Mouse (Mus musculus): Measurements from ENCODE around the gene Ltf. TPM values are rescaled to one million over a fixed set of nuclear protein-coding genes. Genes with fewer than 3 reads are reported as not detected.

Ltf gene
- total and polyA plus RNA-seq, 3 experiments: 0.11 TPM; not detected in 2

- H3K36me3 ChIP-seq (ENCODE audit: control insufficient read depth in 1 of 2, insufficient read depth in 2 of 2, low read length in 2 of 2): no peaks in the 10 kb centered on the region
- no peak within 1 kb of the TSS for H3K9ac ChIP-seq (ENCODE audit: control insufficient read depth, low read depth, low read length, poor library complexity, severe bottlenecking)
- DNase-seq (ENCODE audit: low read depth, low spot score): no peak
- H3K4me3 ChIP-seq (ENCODE audit: control insufficient read depth in 1 of 2, insufficient read depth in 1 of 2, low read depth in 2 of 2, low read length in 2 of 2): no peak within 1 kb of the TSS
- H3K4me1 ChIP-seq (ENCODE audit: control insufficient read depth in 1 of 2, insufficient read depth in 2 of 2, low read length in 2 of 2): no peaks in the 10 kb centered on the region
- H3K9me3 ChIP-seq (replicated peaks; ENCODE audit: insufficient read depth, low read length): no peaks in the 10 kb centered on the region
- H3K27ac ChIP-seq (ENCODE audit: control insufficient read depth, low read depth, low read length): no peak within 1 kb of the TSS
- TF ChIP-seq MAZ (IDR thresholded peaks at IDR 0.05; ENCODE audit: low read depth, low read length): no peak
- no peak for TF ChIP-seq CHD1 (IDR thresholded peaks at IDR 0.05; ENCODE audit: low read depth, low read length)
- TF ChIP-seq MYB (IDR thresholded peaks at IDR 0.05; ENCODE audit: low read depth, low read length): no peak
- no peak for TF ChIP-seq ZMIZ1 (IDR thresholded peaks at IDR 0.05; ENCODE audit: low read depth, low read length)
- TF ChIP-seq GATA1 (IDR thresholded peaks at IDR 0.05; ENCODE audit: low read depth, low read length): no peak
- TF ChIP-seq JUND (IDR thresholded peaks at IDR 0.05; ENCODE audit: low read depth, low read length): no peak
- TF ChIP-seq E2F4 (IDR thresholded peaks at IDR 0.05; ENCODE audit: borderline replicate concordance, low read depth, low read length): no peak
- H3K79me2 ChIP-seq (ENCODE audit: control insufficient read depth, insufficient read depth, low read length, poor library complexity): no peaks in the 10 kb centered on the region
- no peaks in the 10 kb centered on the region for H3K27me3 ChIP-seq (ENCODE audit: control insufficient read depth in 1 of 2, insufficient read depth in 2 of 2, low read length in 2 of 2)
Observed at GRCm38 (mm10) chr9:110990204-110990603, 28.9 kb upstream of the Ltf start, which contains the start of gene Rtp3. Gene Rtp3, minus strand, starts transcription at chr9:110990583.

GRCm38 (mm10) chr9:110993281-110993709, 25.8 kb upstream of the Ltf start:
- peak; percentile 13 for DNase-seq (ENCODE audit: low read depth, low spot score)
- Histone ChIP-seq H3K27me3 (ENCODE audit: control insufficient read depth in 1 of 2, insufficient read depth in 2 of 2, low read length in 2 of 2) (no peaks in the 10 kb centered on the region), H3K36me3 (ENCODE audit: control insufficient read depth in 1 of 2, insufficient read depth in 2 of 2, low read length in 2 of 2) (no peaks in the 10 kb centered on the region), H3K9me3 (replicated peaks; ENCODE audit: insufficient read depth, low read length) (no peaks in the 10 kb centered on the region), H3K4me1 (ENCODE audit: control insufficient read depth in 1 of 2, insufficient read depth in 2 of 2, low read length in 2 of 2) (no peaks in the 10 kb centered on the region), H3K4me3 (ENCODE audit: control insufficient read depth in 1 of 2, insufficient read depth in 1 of 2, low read depth in 2 of 2, low read length in 2 of 2) (no peak overlapping the region), H3K79me2 (ENCODE audit: control insufficient read depth, insufficient read depth, low read length, poor library complexity) (no peaks in the 10 kb centered on the region), H3K27ac (ENCODE audit: control insufficient read depth, low read depth, low read length) (no peak overlapping the region), H3K9ac (ENCODE audit: control insufficient read depth, low read depth, low read length, poor library complexity, severe bottlenecking) (no peak overlapping the region)
- TF ChIP-seq TCF12 (IDR thresholded peaks at IDR 0.05; ENCODE audit: low read depth, low read length) (no peak), ZNF384 (IDR thresholded peaks at IDR 0.05; ENCODE audit: low read depth, low read length) (no peak), UBTF (IDR thresholded peaks at IDR 0.05; ENCODE audit: borderline replicate concordance, insufficient read depth, low read depth, low read length) (no peak), MAZ (IDR thresholded peaks at IDR 0.05; ENCODE audit: low read depth, low read length) (no peak), ELF1 (IDR thresholded peaks at IDR 0.05; ENCODE audit: low read depth, low read length) (no peak), MEF2A (IDR thresholded peaks at IDR 0.05; ENCODE audit: extremely low read depth, insufficient replicate concordance, low read depth, low read length, poor library complexity, severe bottlenecking) (no peak), USF1 (IDR thresholded peaks at IDR 0.05; ENCODE audit: low read depth, low read length) (no peak), E2F4 (IDR thresholded peaks at IDR 0.05; ENCODE audit: borderline replicate concordance, low read depth, low read length) (no peak), ZMIZ1 (IDR thresholded peaks at IDR 0.05; ENCODE audit: low read depth, low read length) (no peak), POLR2AphosphoS5 (IDR thresholded peaks at IDR 0.05; ENCODE audit: borderline replicate concordance, low read depth, low read length) (no peak), SIN3A (IDR thresholded peaks at IDR 0.05; ENCODE audit: low read length) (no peak), JUND (IDR thresholded peaks at IDR 0.05; ENCODE audit: low read depth, low read length) (no peak), SMC3 (IDR thresholded peaks at IDR 0.05; ENCODE audit: low read depth, low read length) (no peak), TAL1 (IDR thresholded peaks at IDR 0.05; ENCODE audit: low read length) (no peak), HCFC1 (IDR thresholded peaks at IDR 0.05; ENCODE audit: low read depth, low read length) (no peak), RCOR1 (IDR thresholded peaks at IDR 0.05; ENCODE audit: low read depth, low read length) (no peak), MAX (IDR thresholded peaks at IDR 0.05; ENCODE audit: low read length) (no peak), MAFK (IDR thresholded peaks at IDR 0.05; ENCODE audit: borderline replicate concordance, low read depth, low read length) (no peak), RAD21 (IDR thresholded peaks at IDR 0.05; ENCODE audit: low read depth, low read length) (no peak)

Measured in MEL (cell line).